Mouse (Mus musculus): ENCODE results near the gene Mtmr4. TPM values are rescaled to one million over a fixed set of nuclear protein-coding genes. Genes with fewer than 3 reads are reported as not detected.
A peak's percentile ranks its signal among the peaks of the same experiment; 100 is the strongest.

Mtmr4 gene
- total RNA-seq (2017) = 11.0 to 19.0 TPM (median 13.7 TPM) in 3 replicates

DNA sequence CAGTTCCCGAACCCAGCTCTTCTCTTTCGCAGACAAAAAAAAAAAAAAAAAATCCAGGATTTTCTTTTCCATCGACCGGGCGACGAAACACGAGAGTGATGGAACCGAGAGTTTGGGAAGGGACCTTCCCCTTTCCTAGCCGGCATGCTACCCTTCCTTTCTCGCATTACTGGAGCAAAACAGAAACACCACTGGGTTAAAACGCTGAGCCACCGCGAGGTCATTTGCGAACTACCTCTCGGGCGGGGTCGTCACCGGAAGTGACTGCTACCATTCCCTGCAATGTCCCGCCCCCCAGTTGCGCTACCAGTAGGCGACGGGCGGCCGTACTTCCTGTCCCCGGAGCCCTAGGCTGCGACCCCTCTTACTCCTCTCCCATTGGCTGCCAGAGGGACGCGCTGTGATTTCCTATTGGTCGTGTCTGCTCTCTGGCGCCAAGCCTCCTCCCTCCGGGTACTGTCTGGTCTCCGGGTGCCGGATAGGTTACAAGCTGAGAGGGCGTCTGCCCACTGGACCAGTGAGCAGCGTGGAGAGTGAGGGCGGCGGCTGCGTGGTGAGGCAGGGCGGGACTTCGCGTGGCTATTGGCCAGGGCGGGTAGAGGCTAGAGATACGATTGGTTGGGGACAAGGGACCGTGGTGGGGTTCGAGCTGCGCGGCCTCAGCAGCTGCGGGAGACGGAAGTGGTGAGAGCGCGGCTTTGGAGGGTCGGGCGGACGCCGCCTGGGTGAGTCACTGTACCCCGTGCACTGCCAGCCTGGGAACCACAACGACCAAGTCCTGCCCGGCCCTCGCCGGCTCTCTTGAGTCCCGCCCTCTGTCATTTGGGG lies at the start of gene Mtmr4:
Mtmr4 (plus strand) TSS at position 637 of the 828 bp plus-strand sequence.
- peak; percentile 91 for ATAC-seq (replicated peaks; ENCODE audit: insufficient number of reproducible peaks, low FRiP score, low TSS enrichment, poor library complexity, severe bottlenecking)

DNA sequence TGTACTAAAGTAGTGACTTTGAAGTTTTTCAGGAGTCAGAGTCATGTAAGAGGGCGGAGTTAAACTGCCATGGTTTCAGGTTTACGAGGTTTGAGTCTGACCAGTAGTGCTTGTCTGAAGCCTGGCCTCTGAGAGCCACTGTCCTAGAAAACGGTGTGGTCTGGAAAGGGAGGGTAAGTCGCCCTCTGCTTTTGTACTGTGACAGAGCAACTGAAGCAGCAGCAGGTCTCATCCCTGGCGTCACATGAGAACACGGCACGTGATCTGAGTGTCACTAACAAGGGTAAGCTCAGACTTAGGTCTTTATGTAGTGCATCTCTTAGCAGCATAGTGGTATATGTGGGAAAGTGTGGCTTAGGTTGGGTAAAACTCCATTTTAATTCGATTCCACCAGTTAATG lies 49.7 kb upstream of the Mtmr4 start:
- ATAC-seq (replicated peaks; ENCODE audit: insufficient number of reproducible peaks, low FRiP score, low TSS enrichment, poor library complexity, severe bottlenecking) = no peak

DNA sequence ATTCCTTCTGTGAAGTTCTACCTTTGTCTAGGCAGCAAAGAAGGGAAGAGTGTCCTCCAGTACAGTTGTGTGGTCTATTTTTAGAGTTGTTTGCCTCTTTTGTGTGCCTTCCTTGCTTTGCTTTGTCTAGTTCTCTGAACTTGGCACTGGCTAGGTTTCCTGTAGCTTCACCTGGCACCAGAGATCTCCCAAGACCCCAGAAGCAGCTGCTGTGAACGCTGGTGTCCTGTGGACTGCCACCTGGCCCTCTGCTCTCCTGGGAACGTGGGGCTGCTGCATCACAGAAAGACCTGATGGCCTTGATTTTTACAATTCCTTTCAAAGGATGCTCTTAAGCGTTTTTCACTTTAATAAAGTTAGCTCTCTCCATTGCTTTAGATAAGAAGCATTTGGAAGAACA lies 49.1 kb upstream of the Mtmr4 start:
- ATAC-seq (replicated peaks; ENCODE audit: insufficient number of reproducible peaks, low FRiP score, low TSS enrichment, poor library complexity, severe bottlenecking) = no peak

DNA sequence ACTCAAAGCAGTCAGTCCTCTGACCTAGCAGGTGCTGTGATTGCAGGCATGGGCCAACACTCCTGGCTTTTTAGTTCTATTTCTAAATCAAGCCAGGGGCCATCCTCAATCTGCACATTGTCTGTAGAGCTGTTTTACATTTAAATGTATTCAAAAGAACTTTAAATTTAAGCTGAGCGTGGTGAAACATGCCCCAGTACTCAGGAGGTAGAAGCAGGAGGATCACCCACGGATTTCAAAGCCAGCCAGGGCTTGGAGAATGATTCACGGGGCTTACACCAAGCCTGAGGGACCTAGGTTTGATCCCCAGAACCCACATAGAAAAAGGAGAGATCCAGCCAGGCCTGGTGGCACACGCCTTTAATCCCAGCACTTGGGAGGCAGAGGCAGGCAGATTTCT lies 38.6 kb upstream of the Mtmr4 start:
- no peak for ATAC-seq (replicated peaks; ENCODE audit: insufficient number of reproducible peaks, low FRiP score, low TSS enrichment, poor library complexity, severe bottlenecking)

DNA sequence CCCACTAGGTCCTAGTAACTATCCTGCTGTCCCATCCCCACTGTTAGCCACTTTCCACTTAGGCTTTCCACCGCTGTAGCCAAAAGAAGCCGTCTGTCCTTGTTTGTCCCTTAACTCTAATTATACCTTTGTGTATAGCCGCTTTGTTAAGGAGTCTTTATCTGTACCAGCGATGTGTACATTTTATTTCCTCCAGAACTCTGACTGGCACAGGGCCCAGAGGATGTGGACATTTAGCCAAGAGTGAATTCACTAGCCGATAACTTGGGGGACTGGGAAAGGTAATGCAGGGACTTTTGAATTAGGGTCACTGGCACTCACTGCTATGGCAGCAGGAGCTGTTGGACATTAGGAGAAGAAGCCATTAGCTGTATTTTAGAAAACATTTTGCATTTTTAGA lies 37.6 kb upstream of the Mtmr4 start:
- no peak for ATAC-seq (replicated peaks; ENCODE audit: insufficient number of reproducible peaks, low FRiP score, low TSS enrichment, poor library complexity, severe bottlenecking)

DNA sequence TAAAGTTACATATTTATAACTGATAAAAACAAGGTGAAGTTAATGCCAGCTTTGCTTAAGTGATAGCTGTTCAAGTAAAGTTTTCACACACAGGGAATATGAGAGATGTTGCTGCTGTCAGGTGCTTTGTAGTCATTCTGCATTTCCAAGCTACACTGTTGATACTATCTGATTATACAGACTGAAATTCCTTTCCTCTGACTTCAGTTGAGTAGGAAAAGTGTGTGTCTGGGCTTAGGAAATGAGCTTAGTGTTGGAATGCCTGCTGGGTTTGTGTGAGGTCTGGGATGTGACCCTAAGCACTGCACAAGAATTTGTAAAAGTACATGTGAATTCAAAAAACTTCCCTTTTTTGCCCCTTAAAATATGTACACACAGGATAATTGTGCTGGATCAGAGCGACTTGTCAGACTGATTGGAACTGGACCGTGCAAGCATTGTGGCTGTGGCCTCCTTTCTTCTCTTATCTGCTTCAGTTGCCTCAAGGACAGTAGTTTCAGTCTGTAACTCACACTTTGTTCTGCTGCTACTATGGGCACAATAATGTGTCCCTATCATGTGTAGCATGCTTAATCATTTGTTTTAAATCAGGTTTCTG lies 36.8 kb upstream of the Mtmr4 start:
- no peak for ATAC-seq (replicated peaks; ENCODE audit: insufficient number of reproducible peaks, low FRiP score, low TSS enrichment, poor library complexity, severe bottlenecking)

DNA sequence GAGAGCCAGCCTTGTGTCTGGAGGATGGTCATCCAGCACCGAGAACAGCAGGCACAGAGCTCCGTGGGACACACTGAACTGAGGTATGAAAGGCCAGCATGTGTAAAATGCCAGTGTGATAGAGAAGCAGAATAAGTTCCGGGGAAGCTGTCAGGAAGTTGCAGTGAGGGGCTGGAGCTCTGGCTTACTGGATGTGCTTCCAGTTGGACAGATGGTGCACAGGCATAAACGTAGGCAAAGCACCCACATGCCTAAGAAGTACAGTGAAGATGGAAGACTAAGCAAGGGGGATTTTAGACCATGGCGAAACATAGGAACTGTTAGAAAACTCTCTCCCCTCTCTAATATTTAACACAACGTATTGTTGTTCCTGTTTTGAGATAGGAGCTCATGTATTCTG lies 30.8 kb upstream of the Mtmr4 start:
- no peak for ATAC-seq (replicated peaks; ENCODE audit: insufficient number of reproducible peaks, low FRiP score, low TSS enrichment, poor library complexity, severe bottlenecking)

DNA sequence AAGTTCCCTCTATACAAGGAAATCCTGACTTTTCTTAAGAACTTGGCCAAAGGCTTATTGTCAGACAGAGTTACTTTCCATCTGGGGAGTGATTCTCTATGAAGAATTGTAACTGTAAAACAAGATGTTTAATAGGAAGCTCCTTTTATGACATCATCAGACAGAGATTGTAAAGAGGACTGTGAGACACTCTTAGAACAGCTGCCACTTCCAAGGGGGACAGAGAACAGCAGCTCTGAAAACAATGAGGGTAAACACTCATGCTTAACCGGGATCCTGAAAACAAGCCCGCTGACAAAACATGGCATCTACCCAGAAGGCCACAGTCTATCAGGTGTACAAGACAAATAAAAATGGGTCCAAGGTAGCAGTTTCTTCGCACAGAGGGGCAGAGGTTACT lies 25.5 kb upstream of the Mtmr4 start, which contains the start of gene Gm11492:
Gm11492 (plus strand) TSS at position 153 of the 400 bp plus-strand sequence.
- no peak for ATAC-seq (replicated peaks; ENCODE audit: insufficient number of reproducible peaks, low FRiP score, low TSS enrichment, poor library complexity, severe bottlenecking)

DNA sequence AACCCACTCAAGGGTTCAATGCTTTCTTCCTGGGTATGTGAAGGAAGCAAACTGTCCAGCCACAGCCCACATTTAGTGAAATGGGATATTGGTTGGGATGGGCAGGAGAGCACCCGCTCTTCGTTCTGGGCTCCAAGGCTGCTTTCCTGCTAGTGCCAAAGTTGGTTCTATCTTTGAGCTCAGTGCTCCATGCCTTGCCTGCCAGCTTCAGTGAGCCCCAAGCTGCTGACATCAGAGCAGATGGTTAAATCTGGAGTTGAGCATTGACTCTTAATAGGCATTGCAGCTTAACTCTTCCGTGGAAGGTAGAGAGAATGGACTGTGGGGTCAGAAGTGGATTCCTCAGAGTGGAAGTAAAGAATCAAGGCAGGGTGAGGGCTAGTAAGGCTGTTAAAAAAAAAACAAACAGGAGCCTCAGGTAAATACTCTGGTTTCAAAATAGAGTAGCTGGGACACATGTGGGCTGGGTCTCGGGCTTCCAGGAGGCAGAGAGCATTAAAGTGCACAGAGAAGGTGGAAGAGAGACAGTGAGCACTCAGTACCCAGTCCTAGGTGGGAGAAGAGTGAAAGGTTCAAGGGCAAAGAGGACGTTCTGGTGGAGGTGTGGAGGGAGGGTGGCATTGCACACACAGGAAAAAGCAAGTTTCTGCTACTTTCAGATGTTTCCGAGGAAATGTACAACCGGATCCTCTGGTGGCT lies 23.6 kb upstream of the Mtmr4 start, which contains the start of gene Sept4:
Sept4 (plus strand) TSS at position 649 of the 699 bp plus-strand sequence.
- ATAC-seq (replicated peaks; ENCODE audit: insufficient number of reproducible peaks, low FRiP score, low TSS enrichment, poor library complexity, severe bottlenecking) = no peak

DNA sequence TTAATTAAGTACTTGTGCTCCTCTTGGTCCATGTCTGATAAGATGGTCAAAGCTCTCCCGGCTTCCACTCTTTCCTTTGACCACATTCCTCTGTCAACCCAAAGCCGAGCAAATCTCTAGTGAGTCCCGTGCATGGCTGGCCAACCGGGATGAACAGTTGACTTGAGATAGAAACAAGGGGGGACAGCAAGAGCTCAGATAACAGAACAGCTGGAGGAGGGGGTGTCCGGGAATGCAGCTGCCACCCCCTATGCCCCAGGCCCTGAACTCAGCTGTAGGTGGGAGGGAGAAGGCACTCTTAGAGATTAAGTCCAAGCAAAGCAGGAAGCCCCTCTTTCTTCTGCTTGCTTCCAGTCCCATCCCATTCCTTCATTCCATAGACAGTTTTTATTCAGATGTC lies 21.2 kb upstream of the Mtmr4 start:
- no peak for ATAC-seq (replicated peaks; ENCODE audit: insufficient number of reproducible peaks, low FRiP score, low TSS enrichment, poor library complexity, severe bottlenecking)

DNA sequence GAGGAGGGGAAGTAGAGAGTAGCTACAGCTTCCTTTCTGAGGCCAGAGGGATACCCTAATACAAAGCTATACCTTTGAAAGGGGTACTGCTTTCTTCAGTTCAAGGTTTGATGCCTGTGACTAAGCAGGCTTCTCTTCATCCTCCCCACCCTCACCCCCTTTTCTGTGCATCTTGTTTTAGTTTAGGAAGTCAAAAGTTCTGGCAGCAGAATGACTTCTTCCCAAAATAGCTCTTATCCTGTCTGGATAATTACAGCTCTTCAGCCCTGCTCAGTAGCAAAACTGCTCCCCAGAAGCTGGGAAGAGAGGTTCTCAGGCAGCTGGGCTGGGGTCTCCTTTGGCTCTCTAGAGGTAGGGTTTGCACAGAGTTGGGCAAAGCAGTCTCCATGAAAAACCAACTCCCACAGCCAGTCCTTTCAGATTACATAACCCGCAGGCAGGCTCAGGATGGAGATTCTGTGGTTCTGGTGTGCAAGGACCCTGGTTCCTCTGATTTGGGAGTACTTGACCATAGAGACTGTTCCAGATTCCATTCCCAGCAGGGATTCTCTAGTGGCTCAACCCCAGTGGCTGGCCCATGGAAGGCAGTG lies 20.5 kb upstream of the Mtmr4 start:
- ATAC-seq (replicated peaks; ENCODE audit: insufficient number of reproducible peaks, low FRiP score, low TSS enrichment, poor library complexity, severe bottlenecking) = no peak

DNA sequence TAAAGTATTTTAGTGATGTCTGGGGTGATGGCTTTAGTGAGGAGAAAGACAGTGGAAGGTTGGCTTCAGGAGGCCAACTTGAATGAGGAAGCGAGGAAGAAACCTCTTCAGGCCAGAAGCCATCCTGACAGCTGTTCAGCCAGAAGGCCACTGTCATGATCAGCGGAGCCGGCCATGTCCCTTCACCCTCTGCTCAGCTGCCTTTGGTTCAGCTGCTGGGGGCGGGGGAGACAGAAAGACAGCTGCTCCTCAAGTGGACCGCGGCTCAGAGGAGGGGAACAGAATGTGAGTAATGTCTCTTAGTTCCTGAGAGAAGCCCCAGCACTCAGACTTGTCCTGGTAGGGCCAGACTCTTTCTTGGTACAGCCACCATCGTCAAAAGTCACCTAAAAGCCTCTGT lies 18.2 kb upstream of the Mtmr4 start:
- ATAC-seq (replicated peaks; ENCODE audit: insufficient number of reproducible peaks, low FRiP score, low TSS enrichment, poor library complexity, severe bottlenecking) = no peak

DNA sequence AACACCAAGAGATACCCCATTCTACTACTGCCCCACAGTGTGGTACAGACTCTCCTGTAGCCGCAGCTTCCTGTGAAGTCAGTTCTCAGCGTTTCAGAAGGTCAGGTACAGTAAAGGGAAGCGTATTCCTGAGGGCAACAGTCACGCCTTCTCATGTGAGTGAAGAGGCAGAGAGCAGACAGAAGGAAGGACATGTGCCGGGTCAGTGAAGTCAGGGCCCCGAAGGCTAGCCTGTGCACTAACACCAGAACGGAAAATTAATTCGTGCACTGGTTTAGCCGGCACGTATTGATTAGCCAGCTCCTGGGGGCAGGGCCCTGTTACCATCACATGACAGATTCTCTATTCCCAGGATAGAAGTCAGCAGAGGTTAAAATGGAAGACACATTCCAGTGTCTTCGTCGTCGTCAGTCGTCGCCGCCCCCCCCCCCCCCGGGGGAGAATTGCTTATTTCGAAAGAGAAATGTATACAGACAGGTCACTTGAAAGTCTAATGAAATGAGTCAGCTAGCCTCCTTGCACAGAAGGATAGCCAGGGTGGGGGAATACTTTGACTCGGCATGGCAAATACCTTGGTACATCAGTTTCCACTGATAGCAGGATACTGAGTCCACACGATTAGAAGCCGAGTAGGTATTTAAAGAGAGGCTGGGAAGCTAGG lies 17.3 kb upstream of the Mtmr4 start:
- ATAC-seq (replicated peaks; ENCODE audit: insufficient number of reproducible peaks, low FRiP score, low TSS enrichment, poor library complexity, severe bottlenecking) = no peak

DNA sequence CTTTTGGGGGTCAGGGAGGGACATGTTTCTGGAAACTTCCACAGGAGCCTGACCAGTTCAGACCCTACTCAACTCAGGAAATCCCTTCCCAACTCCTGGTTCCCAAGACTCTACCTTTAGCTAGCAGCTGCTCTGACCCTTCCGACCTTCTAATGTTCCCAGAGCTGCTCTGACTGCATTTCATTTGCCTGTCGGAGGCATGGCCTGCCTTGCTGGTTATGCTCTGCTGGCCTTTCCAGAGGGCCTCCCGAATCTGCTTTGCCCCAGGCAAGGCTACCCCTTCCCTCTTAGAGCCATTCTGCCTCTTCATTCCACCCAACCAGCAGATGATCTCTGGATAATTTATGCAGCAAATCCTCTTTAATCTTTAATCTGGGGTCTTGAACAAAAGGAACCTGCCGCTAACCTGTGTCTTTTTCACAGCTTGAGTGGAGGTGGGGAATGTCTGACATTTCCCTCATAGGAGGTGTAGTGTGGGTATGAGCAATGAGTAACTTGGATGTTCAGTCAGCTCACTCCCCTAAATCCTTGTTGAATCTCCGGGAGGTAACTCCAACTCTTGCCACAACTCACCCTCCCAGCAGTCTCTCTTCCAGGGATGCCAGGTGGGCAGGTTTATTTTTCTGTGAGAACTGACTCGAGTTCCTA lies 14.2 kb upstream of the Mtmr4 start:
- no peak for ATAC-seq (replicated peaks; ENCODE audit: insufficient number of reproducible peaks, low FRiP score, low TSS enrichment, poor library complexity, severe bottlenecking)

DNA sequence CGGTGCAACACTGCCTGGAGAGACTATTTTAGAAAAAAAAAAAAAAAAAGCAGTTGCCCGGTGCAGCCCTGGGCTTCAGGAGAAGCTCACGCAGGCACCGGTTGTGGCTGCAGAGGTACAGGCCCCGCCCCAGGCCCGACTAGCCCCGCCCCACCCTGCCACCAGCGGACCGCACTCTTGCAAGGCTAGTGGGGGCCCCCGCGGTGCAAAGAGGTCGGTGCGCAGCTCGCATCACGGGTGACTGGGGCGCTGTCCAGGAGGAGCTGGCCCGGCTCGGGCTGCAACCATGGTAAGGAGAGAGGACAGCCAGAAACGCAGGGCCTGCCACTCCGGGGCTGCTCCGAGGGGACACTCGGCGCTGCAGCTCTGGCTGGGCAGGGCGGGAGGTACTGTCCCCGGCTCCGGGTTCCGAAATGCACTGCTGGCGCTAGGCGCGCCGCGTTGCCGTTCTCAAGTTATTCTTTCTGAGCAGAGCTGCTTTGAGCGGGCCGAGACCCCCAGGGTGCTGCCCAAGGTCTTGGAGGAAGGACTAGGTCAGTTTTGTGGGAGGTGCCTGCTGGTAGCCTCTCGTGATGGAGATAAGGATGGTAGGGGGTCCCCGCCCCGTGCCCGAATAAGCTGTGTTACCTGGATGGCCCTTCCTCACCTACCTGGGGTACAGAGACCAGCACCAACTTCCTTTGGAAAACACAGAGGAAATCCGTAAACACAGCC lies 13.6 kb upstream of the Mtmr4 start:
- peak; percentile 25; the same call in 1 of the 2 replicates for ATAC-seq (replicated peaks; ENCODE audit: insufficient number of reproducible peaks, low FRiP score, low TSS enrichment, poor library complexity, severe bottlenecking)

DNA sequence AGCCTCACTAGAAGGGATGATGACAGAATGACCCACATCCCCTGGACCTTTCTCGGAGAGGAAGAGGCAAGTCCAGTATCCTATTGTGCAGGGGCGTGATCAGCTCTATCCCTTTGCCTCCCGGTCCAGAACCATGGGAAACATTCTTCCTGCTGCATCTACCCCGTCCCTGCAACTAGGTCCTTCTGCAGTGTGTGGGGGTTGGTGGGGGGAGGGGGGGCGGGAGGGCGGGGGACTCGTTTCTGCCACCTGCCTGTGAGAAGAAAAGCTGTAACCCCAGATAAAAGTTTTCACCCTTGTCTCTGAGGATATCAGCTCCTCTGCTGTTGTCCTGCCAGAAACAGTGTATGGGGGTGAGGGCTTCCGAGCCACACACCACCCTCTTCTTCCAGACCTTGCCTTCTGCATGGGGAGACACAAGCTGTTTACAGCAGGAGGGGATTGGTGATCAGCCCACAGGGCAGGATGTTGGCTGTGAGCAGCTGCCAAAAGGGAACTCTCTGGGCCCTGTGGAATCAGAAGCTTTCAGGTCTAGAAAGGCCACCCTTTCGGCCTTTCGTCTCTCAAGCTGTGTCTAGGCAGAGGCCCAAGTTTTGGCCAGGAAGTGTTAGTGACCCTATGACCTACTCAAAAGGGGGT lies 12.9 kb upstream of the Mtmr4 start:
- ATAC-seq (replicated peaks; ENCODE audit: insufficient number of reproducible peaks, low FRiP score, low TSS enrichment, poor library complexity, severe bottlenecking) = no peak

DNA sequence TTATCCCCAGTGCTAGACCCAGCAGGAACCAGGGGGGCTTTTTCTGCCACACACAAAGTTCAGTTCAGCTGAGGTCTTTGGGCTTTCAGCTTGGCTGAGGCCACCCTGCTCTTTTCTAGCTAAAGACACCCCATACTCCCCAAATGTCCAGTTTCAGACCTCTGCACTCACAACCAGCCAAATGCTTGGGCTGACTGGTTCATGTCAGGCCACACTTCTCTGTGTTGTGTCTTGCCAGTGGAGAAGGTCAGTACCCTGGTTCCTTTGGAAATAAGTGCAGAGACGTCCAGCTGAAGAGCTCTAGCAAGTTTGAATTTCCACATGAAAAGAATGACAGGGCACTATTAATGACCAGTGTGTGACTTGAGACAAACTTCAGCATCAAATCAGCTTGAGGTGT lies 12.2 kb upstream of the Mtmr4 start:
- ATAC-seq (replicated peaks; ENCODE audit: insufficient number of reproducible peaks, low FRiP score, low TSS enrichment, poor library complexity, severe bottlenecking) = no peak

Data from monocyte, adult 5-6 weeks (primary cell).